Mouse (Mus musculus) lung, adult 18-20 months (tissue): ENCODE results near the gene Slc47a2.
"Not testable (repeated sequence)": the region's sequence is repeated elsewhere in the genome, so short reads cannot be mapped to it uniquely, and the experiment has no call there.

Experiments
- DNase-seq, 2 experiments: peaks; one replicate each; pipeline ENCODE4 v3.0.0; 2022; ENCODE audit warnings: mixed read lengths in 2 of 2

Slc47a2 gene

DNA sequence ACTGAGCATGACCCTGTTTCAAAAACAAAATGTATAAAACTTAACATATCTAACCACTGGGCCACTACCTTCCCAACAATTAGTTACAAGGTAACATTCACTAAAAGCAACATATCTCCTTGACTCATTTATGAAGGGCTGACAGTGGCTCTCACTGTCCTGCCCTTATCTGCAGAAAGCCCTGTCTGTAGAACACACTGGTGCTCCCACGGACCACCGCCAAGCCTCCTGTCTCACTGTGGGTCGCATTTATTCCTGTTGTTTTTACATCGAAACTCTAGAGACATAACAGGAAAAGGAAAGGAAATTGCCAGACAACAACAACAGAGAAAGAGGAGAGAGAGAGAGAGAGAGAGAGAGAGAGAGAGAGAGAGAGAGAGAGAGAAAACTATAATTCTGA is 1.4 kb downstream of the Slc47a2 start:
- DNase-seq: no peak

DNA sequence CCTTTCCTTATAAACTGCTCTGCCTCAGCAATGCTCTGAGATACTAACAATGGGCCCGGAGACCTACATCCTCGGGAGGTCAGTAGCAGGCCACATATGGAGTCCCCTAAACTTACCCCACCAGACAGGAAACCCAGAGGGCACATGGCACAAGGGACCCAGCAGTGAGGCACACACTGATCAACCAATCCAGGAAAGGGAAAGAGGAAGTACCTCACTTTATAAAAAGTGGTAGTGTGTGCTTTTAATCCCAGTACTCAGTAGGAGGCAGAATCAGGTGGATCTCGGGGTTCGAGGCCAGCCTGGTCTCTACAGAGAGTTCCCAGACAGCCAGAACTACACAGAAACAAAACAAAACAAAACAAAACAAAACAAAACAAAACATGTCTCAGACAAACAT is 2.3 kb downstream of the Slc47a2 start:
- DNase-seq: no peak

DNA sequence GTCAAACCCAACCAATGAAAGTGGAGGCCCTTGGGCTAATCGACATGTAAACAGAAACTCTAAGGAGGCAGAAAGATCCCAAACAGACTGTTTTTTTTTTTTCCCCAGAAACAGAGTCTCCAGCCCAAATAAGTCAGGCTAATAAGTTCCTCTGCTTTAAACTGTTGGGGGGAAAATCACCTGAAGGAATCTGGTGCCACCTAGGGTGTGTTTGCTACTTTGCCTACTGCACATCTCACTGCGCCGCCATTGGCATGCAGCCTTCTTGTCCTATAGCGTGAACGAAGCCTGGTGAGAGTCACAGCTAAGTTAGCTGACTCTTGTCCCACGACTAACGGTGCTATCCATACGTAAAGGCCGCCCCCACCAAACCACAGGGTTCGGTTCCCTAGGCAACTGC is 5.1 kb downstream of the Slc47a2 start:
- no peak for DNase-seq

- DNase-seq: no peak
Observed at GRCm38 (mm10) chr11:61320904-61321687, 21.6 kb downstream of the Slc47a2 start.

DNA sequence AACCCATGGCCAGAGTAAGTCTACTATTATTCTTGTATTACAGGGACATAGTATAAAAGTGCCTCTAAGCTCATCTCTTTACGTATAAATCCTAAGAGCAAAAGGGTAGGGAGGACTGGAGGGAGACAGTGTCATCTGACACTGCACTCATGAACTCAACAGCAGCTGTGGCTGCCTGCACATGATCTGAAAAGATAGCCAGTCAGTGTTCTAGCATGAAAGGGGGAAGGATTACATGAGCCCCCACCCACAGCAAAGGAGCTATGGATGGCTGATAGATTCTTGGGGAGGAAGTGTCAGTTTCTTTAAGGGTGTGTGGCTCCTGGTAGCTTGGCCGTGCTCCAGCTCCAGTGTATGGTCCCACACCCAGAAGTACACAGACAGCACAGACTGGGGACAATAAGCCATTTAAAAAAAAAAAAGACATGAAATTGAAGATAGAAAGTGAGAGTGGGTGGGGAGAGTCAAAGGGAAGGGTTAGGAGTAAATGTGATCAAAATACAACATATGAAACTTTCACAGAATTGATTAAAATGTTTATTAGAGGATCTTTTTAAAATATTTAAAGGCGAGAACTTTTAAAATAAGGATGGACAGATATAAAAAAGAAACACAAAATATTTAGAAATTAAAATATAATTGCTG is 22.6 kb downstream of the Slc47a2 start:
- DNase-seq: no peak

GRCm38 (mm10) chr11:61319233-61319922 is 23.3 kb downstream of the Slc47a2 start:
- DNase-seq: no peak

DNA sequence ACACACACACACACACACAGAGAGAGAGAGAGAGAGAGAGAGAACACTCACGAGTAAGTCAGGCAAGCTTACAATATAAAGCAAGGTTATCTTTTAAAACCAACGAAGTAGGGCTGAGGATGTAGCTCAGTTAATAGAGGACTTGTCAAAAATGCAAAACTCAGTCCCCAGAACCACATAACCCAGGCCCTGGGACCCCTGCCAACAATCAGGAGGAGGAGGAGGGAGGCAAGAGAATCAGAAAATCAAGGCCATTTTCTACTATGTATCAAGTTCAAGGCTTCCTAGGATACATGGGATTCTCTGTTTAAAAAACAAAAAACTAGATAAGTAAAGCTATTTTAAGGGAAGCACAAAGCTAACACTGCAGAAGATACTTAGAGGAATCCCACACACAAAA is 25.8 kb downstream of the Slc47a2 start:
- no peak for DNase-seq

DNA sequence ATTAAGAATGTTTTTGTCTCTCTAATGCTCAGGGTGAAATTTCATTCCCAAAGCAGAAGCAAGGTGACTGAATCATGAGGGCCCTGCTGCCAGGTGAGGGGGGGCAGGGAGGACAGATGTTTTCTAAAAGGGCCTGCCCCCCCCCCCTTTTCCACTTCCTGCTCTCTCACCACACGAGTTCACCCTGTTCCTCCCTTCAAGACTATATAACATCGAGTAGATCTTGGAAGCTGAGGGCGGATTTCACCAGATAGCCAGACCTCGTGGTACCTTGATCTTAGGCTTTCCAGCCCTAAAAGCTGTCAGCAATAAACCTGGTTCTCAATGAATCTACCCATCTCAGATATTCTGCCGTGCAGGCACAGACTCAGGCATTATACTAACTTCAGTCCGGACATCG is 32.3 kb downstream of the Slc47a2 start:
- no peak for DNase-seq

- DNase-seq: no peak
Observed at GRCm38 (mm10) chr11:61309831-61310230, 32.8 kb downstream of the Slc47a2 start.

DNA sequence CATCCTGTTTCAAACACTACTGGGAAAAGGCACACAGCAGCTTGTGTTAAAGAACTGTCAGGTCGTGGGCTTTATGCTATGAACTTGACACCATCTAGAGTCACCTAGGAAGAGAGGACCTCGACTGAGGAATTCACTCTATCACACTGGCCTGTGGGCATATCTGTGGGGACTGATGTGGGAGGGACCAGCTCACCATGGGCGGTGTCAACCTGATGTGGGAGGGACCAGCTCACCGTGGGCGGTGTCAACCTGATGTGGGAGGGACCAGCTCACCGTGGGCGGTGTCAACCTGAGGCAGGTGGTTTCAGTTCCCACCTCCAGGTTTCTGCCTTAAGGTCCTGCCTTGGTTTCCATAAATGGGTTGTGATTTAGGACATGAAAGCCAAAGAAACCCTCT is 34.9 kb downstream of the Slc47a2 start:
- DNase-seq: no peak

DNA sequence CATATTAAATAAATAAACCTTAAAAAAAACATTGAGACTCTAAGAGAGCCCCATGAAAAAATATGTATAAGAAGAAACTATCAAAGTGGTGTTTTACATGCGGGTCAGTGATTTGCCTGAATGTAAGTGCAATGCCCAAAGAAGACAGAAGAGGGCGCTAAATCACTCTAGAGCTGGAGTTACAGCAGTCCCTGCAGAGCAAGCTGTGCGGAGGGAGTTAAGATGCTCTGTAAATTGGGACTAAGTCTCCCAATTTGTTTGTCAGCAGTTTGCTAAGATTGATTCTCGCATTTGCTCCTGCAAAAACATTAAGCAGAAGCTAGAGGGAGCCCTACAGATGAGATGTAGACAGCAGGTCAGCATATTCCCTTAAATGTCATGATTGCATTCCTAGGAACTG is 37.3 kb downstream of the Slc47a2 start:
- DNase-seq: peak in 1 of 2 experiments; percentile 55

DNA sequence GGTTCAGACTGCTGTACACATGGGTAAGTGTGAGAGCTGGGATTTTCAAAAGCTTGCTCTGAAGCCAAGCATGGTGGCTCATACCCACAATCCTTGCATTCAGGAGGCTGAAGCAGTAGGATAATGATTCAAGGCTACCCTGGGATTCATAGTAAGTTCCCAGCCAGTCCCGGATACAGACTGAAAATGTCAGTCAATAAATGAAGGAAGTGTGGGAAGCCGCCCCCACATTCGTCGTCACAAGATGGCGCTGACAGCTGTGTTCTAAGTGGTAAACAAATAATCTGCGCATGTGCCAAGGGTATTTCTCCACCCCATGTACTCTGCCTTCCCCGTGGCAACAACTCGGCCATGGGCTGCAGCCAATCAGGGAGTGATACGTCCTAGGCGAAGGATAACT is 38.1 kb downstream of the Slc47a2 start:
- DNase-seq: not testable (repeated sequence)

GRCm38 (mm10) chr11:61300716-61301392 is 41.8 kb downstream of the Slc47a2 start:
- peak in 1 of 2 experiments; percentile 24 for DNase-seq

GRCm38 (mm10) chr11:61300205-61300604 is 42.5 kb downstream of the Slc47a2 start:
- DNase-seq: no peak

DNA sequence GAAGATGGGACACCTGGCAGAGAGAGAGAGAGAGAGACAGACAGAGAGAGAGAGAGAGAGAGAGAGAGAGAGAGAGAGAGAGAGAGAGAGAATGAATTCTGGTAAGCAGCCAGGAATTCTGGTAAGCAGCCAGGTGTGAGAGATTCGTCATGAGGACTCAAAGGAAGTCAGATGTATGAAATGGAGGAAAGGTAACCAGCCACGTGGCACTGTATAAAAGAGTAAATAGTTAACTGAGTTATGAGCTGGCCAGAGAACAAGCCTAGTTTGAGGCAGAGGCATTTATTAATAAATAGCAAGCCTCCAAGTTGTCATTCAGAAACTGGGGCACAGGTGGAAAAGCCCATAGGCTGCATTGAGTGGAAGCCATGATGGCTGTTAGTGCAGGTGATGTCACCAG is 44.8 kb downstream of the Slc47a2 start:
- no peak for DNase-seq

DNA sequence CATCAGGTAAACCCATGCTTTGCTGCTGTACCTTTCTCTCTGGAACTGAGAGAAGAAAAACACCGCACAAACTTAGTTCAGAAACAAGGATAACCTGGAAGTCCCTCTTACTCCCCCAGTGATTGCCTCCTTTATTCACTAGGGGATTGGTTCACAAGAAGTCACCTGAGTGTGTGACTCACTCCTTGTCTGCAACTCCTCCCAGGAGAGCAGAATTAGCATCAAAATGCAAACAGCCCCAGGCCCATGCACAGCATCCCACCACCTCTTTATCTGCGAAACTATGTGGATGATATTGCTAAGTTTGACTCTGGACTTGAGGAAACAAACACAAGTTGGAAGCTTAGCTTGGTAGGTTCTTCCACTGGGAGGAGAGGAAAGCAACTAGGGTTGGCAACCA is 45.3 kb downstream of the Slc47a2 start:
- DNase-seq: no peak

GRCm38 (mm10) chr11:61296556-61296955 is 46.1 kb downstream of the Slc47a2 start:
- no peak for DNase-seq

- no peak for DNase-seq
Observed at GRCm38 (mm10) chr11:61295556-61295955, 47.1 kb downstream of the Slc47a2 start.

DNA sequence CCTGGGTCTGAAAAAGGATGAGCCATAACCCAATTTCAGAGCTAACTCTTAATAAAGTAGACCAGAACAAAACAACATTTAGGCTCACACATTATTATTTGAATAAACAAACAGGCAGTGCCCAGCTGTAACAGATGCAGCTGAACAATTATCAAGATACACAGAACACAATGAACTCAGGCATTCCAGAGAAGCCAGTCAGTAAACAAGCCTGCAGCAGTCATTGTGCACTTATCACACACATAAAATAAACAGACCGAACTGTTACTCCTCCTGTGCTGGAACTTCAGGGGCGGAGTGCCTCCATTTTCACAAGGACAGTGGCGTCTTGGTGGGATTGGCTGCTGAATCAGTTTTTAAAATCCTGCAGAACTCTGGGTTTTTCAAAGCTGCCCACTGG is 48.2 kb downstream of the Slc47a2 start:
- peak in 1 of 2 experiments; percentile 24 for DNase-seq

GRCm38 (mm10) chr11:61293251-61293650 is 49.4 kb downstream of the Slc47a2 start:
- no peak for DNase-seq

GRCm38 (mm10) chr11:61284323-61284722 is 58.3 kb downstream of the Slc47a2 start:
- peak in 1 of 2 experiments; percentile 27 for DNase-seq

GRCm38 (mm10) chr11:61283414-61284049 is 59.1 kb downstream of the Slc47a2 start:
- DNase-seq: no peak
